Mouse (Mus musculus): ENCODE results near the gene Hadh.

- TF ChIP-seq MAX (IDR thresholded peaks at IDR 0.05; ENCODE audit: low read length) = no peak
- no peak for TF ChIP-seq CTCF (IDR thresholded peaks at IDR 0.05 in 2 of 3, conservative IDR thresholded peaks at IDR 0.05 in 1 of 3; ENCODE audit: control insufficient read depth in 1 of 3, insufficient read depth in 1 of 3, low read depth in 2 of 3, low read length in 3 of 3, poor library complexity in 1 of 3, severe bottlenecking in 1 of 3)
- no peak for TF ChIP-seq POLR2A (IDR thresholded peaks at IDR 0.05; ENCODE audit: control insufficient read depth in 1 of 2, insufficient read depth in 1 of 2, low read depth in 1 of 2, low read length in 2 of 2, poor library complexity in 1 of 2)
- no peak for TF ChIP-seq ELF1 (IDR thresholded peaks at IDR 0.05; ENCODE audit: low read depth, low read length)
- no peak for TF ChIP-seq USF2 (IDR thresholded peaks at IDR 0.05; ENCODE audit: borderline replicate concordance in 1 of 2, insufficient read depth in 1 of 2, low read depth in 1 of 2, low read length in 2 of 2)
- no peak for TF ChIP-seq USF1 (IDR thresholded peaks at IDR 0.05; ENCODE audit: low read depth, low read length)
- TF ChIP-seq TCF12 (IDR thresholded peaks at IDR 0.05; ENCODE audit: low read depth, low read length) = no peak
- no peak for TF ChIP-seq ZC3H11A (IDR thresholded peaks at IDR 0.05; ENCODE audit: low read depth, low read length)
- TF ChIP-seq SIN3A (IDR thresholded peaks at IDR 0.05; ENCODE audit: low read length) = no peak
- no peak for TF ChIP-seq POLR2AphosphoS2 (IDR thresholded peaks at IDR 0.05; ENCODE audit: low read length)
- TF ChIP-seq CHD1 (IDR thresholded peaks at IDR 0.05; ENCODE audit: low read depth, low read length) = no peak
- TF ChIP-seq POLR2AphosphoS5 (IDR thresholded peaks at IDR 0.05; ENCODE audit: borderline replicate concordance, low read depth, low read length) = no peak
- TF ChIP-seq SMC3 (IDR thresholded peaks at IDR 0.05; ENCODE audit: low read depth, low read length) = no peak
- TF ChIP-seq GABPA (IDR thresholded peaks at IDR 0.05; ENCODE audit: low read depth, low read length) = no peak
Measured at GRCm38 (mm10) chr3:131259392-131259965, 12.4 kb downstream of the Hadh start.

Measured in MEL (cell line).